Mouse (Mus musculus) lung, postnatal 36 days (tissue): ENCODE measurements around the gene Vps9d1.
"Not testable (repeated sequence)": the region's sequence is repeated elsewhere in the genome, so short reads cannot be mapped to it uniquely, and the experiment has no call there.

Experiments
- DNase-seq: peaks from one replicate; pipeline ENCODE4 v3.0.0; 2022; ENCODE audit warnings: mixed read lengths

Vps9d1 gene

GRCm38 (mm10) chr8:123254099-123254885 lies at the start of gene Vps9d1, which contains the start of gene Zfp276:
TSS of gene Vps9d1 (minus strand) at chr8:123254348.
TSS of gene Zfp276 (plus strand) at chr8:123254195.
- DNase-seq, result peak; percentile 85

GRCm38 (mm10) chr8:123298301-123298700 lies 44.2 kb upstream of the Vps9d1 start:
- DNase-seq, result no peak

GRCm38 (mm10) chr8:123292785-123293184 lies 38.6 kb upstream of the Vps9d1 start:
- no peak for DNase-seq

- no peak for DNase-seq
Observed at GRCm38 (mm10) chr8:123292281-123292680, 38.1 kb upstream of the Vps9d1 start.

- no peak for DNase-seq
Observed at GRCm38 (mm10) chr8:123291716-123292115, 37.6 kb upstream of the Vps9d1 start.

GRCm38 (mm10) chr8:123290679-123291078 lies 36.5 kb upstream of the Vps9d1 start:
- DNase-seq, result no peak

GRCm38 (mm10) chr8:123290166-123290565 lies 36.0 kb upstream of the Vps9d1 start:
- DNase-seq, result peak; percentile 52

GRCm38 (mm10) chr8:123287362-123287761 lies 33.2 kb upstream of the Vps9d1 start:
- DNase-seq, result no peak

GRCm38 (mm10) chr8:123284493-123284892 lies 30.3 kb upstream of the Vps9d1 start:
- peak; percentile 25 for DNase-seq

- DNase-seq, result peak; percentile 39
Observed at GRCm38 (mm10) chr8:123283991-123284390, 29.8 kb upstream of the Vps9d1 start.

GRCm38 (mm10) chr8:123282994-123283393 lies 28.8 kb upstream of the Vps9d1 start:
- DNase-seq, result peak; percentile 39

- DNase-seq, result peak; percentile 28
Observed at GRCm38 (mm10) chr8:123280302-123281094, 26.4 kb upstream of the Vps9d1 start.

GRCm38 (mm10) chr8:123279828-123280227 lies 25.7 kb upstream of the Vps9d1 start:
- peak; percentile 10 for DNase-seq

GRCm38 (mm10) chr8:123278445-123278844 lies 24.3 kb upstream of the Vps9d1 start:
- DNase-seq, result no peak

- DNase-seq, result no peak
Observed at GRCm38 (mm10) chr8:123275096-123275495, 20.9 kb upstream of the Vps9d1 start.

- DNase-seq, result no peak
Observed at GRCm38 (mm10) chr8:123274447-123274846, 20.3 kb upstream of the Vps9d1 start.

- no peak for DNase-seq
Observed at GRCm38 (mm10) chr8:123271901-123272300, 17.8 kb upstream of the Vps9d1 start.

- DNase-seq, result no peak
Observed at GRCm38 (mm10) chr8:123271147-123271546, 17.0 kb upstream of the Vps9d1 start.

GRCm38 (mm10) chr8:123267926-123268656 lies 13.9 kb upstream of the Vps9d1 start:
- DNase-seq, result no peak

GRCm38 (mm10) chr8:123257593-123257992 lies 3.4 kb upstream of the Vps9d1 start:
- not testable (repeated sequence) for DNase-seq

GRCm38 (mm10) chr8:123257114-123257513 lies 3.0 kb upstream of the Vps9d1 start:
- DNase-seq, result no peak

- no peak for DNase-seq
Observed at GRCm38 (mm10) chr8:123255170-123255569, 1.0 kb upstream of the Vps9d1 start.

GRCm38 (mm10) chr8:123253451-123254098 lies 573 bp downstream of the Vps9d1 start:
- peak; percentile 39 for DNase-seq
